Mouse (Mus musculus): Measurements from ENCODE around the gene Fes. TPM values are rescaled to one million over a fixed set of nuclear protein-coding genes. Genes with fewer than 3 reads are reported as not detected.

The Fes gene
- polyA plus RNA-seq, 1 experiment = not detected

DNA sequence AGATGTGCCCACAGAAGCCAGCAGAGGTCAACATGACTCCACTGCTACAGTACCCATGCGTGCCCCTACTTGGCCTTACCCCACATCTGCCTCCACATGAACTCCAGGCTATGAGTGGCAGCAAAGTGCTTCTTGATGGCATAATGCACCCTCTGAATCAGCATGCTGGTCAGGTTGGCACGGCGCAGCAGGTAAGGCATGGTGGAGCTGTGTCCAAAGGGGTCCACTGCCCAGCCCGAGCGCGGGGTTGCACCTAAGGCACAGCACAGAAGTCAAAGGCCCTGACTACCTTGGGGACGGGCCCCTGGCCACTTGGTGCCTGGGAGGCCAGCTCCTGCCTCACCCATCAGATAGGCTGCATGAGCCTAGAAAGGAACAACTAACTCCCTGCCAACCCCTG, 20.5 kb downstream of the Fes start:
- Histone ChIP-seq H3K4me3 (ENCODE audit: insufficient read depth, low read depth, low read length) (no peak overlapping the region), H3K27ac (ENCODE audit: insufficient read depth, low read depth, low read length) (no peak overlapping the region), H3K4me1 (ENCODE audit: control insufficient read depth, insufficient read depth, low read length) (peaks cover 26% of the 10 kb centered on the region)
- TF ChIP-seq POLR2A (IDR thresholded peaks at IDR 0.05; ENCODE audit: insufficient read depth, low read depth, low read length) = no peak
- no peak for TF ChIP-seq CTCF (IDR thresholded peaks at IDR 0.05; ENCODE audit: insufficient read depth, low read depth, low read length)
- WGBS = 99% methylated on average over 7 of the region's 7 CpGs

GRCm38 (mm10) chr7:80365759-80366158, 22.0 kb downstream of the Fes start:
- no peak overlapping the region for H3K4me3 ChIP-seq (ENCODE audit: insufficient read depth, low read depth, low read length)
- peaks cover 23% of the 10 kb centered on the region for H3K4me1 ChIP-seq (ENCODE audit: control insufficient read depth, insufficient read depth, low read length)
- no peak overlapping the region for H3K27ac ChIP-seq (ENCODE audit: insufficient read depth, low read depth, low read length)
- 35% methylated on average over 2 of the region's 2 CpGs for WGBS
- TF ChIP-seq CTCF (IDR thresholded peaks at IDR 0.05; ENCODE audit: insufficient read depth, low read depth, low read length) (no peak), POLR2A (IDR thresholded peaks at IDR 0.05; ENCODE audit: insufficient read depth, low read depth, low read length) (no peak)

DNA sequence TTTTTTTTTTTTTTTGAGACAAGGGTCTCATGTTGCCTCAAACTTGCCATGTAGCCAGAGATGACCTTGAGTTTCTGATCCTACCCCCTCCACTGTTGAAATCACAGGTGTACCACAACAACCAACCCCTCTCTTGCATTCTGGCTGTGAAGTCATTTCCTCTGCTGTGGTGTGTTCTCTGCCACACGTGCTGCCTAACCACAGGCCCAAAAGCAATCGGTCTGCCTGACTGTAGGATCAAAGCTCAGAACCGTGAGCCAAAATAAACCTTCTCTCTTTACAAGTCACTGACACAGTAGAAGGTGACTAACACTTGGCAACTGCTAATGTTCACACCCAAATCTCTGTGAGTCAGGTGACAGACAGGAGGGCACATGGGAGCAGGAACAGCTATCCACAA, 27.3 kb downstream of the Fes start:
- TF ChIP-seq POLR2A (IDR thresholded peaks at IDR 0.05; ENCODE audit: insufficient read depth, low read depth, low read length) (no peak), CTCF (IDR thresholded peaks at IDR 0.05; ENCODE audit: insufficient read depth, low read depth, low read length) (no peak)
- H3K4me3 ChIP-seq (ENCODE audit: insufficient read depth, low read depth, low read length) = no peak overlapping the region
- H3K27ac ChIP-seq (ENCODE audit: insufficient read depth, low read depth, low read length) = no peak overlapping the region
- 59% methylated on average over 3 of the region's 3 CpGs for WGBS
- peaks cover 5% of the 10 kb centered on the region; the same call in 1 of the 2 replicates for H3K4me1 ChIP-seq (ENCODE audit: control insufficient read depth, insufficient read depth, low read length)

DNA sequence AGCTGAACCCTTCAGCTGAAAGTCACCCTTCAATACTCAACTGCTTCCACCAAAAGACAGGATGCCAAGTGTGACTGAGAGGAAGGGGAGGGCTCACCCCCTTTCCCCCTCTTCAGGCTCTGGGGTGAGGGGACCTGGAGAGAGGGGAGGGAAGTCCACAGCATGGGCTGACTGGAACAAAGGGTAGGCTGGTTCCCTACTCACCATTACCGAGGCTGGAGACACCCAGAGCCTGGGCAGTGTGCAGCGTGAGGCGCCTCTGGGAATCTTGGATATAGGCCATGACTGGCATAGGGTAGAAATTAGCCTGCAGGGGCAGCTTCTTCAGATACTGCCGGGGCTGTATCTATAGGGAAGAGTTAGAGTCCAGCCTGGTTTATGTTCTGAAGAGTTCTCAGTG, 29.7 kb downstream of the Fes start:
- TF ChIP-seq CTCF (IDR thresholded peaks at IDR 0.05; ENCODE audit: insufficient read depth, low read depth, low read length) (no peak), POLR2A (IDR thresholded peaks at IDR 0.05; ENCODE audit: insufficient read depth, low read depth, low read length) (no peak)
- no peak overlapping the region for H3K27ac ChIP-seq (ENCODE audit: insufficient read depth, low read depth, low read length)
- H3K4me3 ChIP-seq (ENCODE audit: insufficient read depth, low read depth, low read length) = no peak overlapping the region
- 16% methylated on average over 4 of the region's 4 CpGs for WGBS
- H3K4me1 ChIP-seq (ENCODE audit: control insufficient read depth, insufficient read depth, low read length) = peaks cover 7% of the 10 kb centered on the region; the same call in 1 of the 2 replicates

DNA sequence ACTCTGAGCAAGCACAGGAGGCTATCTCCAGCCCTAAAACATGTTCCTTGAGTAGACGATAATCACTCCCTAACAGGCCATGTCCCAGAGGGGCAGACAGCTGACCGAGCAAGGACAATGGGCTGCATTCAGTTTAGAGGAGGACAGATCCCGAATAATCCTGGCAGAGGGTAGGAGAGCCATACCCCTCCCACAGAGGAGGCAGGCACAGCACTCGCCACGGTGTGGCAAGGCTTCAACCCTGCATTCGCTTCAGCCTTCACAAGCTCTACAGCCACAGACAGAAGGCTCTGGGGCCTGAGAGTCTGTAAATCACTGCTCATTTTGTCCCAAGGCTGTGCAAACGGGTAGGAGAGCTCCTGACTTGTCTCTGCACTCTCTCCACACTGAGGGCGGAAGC, 30.6 kb downstream of the Fes start:
- TF ChIP-seq POLR2A (IDR thresholded peaks at IDR 0.05; ENCODE audit: insufficient read depth, low read depth, low read length) (no peak), CTCF (IDR thresholded peaks at IDR 0.05; ENCODE audit: insufficient read depth, low read depth, low read length) (no peak)
- 31% methylated on average over 8 of the region's 8 CpGs for WGBS
- H3K4me1 ChIP-seq (ENCODE audit: control insufficient read depth, insufficient read depth, low read length) = peaks cover 11% of the 10 kb centered on the region; the same call in 1 of the 2 replicates
- H3K27ac ChIP-seq (ENCODE audit: insufficient read depth, low read depth, low read length) = peak overlapping the region; percentile 72
- no peak overlapping the region for H3K4me3 ChIP-seq (ENCODE audit: insufficient read depth, low read depth, low read length)

- 83% methylated on average over 13 of the region's 13 CpGs for WGBS
- no peak for TF ChIP-seq CTCF (IDR thresholded peaks at IDR 0.05; ENCODE audit: insufficient read depth, low read depth, low read length)
- no peak for TF ChIP-seq POLR2A (IDR thresholded peaks at IDR 0.05; ENCODE audit: insufficient read depth, low read depth, low read length)
- H3K27ac ChIP-seq (ENCODE audit: insufficient read depth, low read depth, low read length) = peak overlapping the region; percentile 33
Observed at GRCm38 (mm10) chr7:80356351-80356750, 31.4 kb downstream of the Fes start.

DNA sequence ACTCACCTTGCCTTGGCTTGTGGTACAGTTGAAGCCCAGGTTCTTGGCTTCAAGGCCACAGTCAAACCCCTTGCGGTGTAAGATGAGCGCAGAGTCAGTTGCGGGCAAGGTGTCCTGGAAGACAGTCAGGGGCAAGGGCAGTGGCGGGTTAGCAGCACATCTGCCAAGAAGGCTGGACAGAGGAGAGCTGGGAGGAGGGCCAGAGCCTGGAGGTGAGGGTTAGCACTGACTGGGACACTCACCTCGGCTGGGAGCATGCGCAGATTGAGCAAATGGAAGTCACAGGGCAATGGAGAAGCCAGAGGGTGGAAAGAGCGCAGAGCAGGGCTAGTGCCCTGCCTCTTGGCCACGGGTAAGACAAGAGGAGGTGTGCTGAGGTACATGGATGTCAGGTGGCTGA, 34.8 kb downstream of the Fes start:
- peaks cover 19% of the 10 kb centered on the region for H3K4me1 ChIP-seq (ENCODE audit: control insufficient read depth, insufficient read depth, low read length)
- no peak for TF ChIP-seq POLR2A (IDR thresholded peaks at IDR 0.05; ENCODE audit: insufficient read depth, low read depth, low read length)
- no peak for TF ChIP-seq CTCF (IDR thresholded peaks at IDR 0.05; ENCODE audit: insufficient read depth, low read depth, low read length)
- 92% methylated on average over 8 of the region's 8 CpGs for WGBS
- H3K4me3 ChIP-seq (ENCODE audit: insufficient read depth, low read depth, low read length) = no peak overlapping the region
- H3K27ac ChIP-seq (ENCODE audit: insufficient read depth, low read depth, low read length) = no peak overlapping the region

More at GRCm38 (mm10) chr7:80356351-80356750, 31.4 kb downstream of the Fes start:
- Histone ChIP-seq H3K4me3 (ENCODE audit: insufficient read depth, low read depth, low read length) (no peak overlapping the region), H3K4me1 (ENCODE audit: control insufficient read depth, insufficient read depth, low read length) (peaks cover 11% of the 10 kb centered on the region; the same call in 1 of the 2 replicates)

GRCm38 (mm10) chr7:80350808-80351207, 36.9 kb downstream of the Fes start:
- Histone ChIP-seq H3K27ac (ENCODE audit: insufficient read depth, low read depth, low read length) (no peak overlapping the region), H3K4me3 (ENCODE audit: insufficient read depth, low read depth, low read length) (no peak overlapping the region), H3K4me1 (ENCODE audit: control insufficient read depth, insufficient read depth, low read length) (peaks cover 14% of the 10 kb centered on the region)
- 77% methylated on average over 2 of the region's 2 CpGs for WGBS
- TF ChIP-seq POLR2A (IDR thresholded peaks at IDR 0.05; ENCODE audit: insufficient read depth, low read depth, low read length) = no peak
- TF ChIP-seq CTCF (IDR thresholded peaks at IDR 0.05; ENCODE audit: insufficient read depth, low read depth, low read length) = no peak

GRCm38 (mm10) chr7:80347670-80348586, 39.8 kb downstream of the Fes start:
- TF ChIP-seq CTCF (IDR thresholded peaks at IDR 0.05; ENCODE audit: insufficient read depth, low read depth, low read length) (no peak), POLR2A (IDR thresholded peaks at IDR 0.05; ENCODE audit: insufficient read depth, low read depth, low read length) (no peak)
- H3K4me1 ChIP-seq (ENCODE audit: control insufficient read depth, insufficient read depth, low read length) = peaks cover 18% of the 10 kb centered on the region
- no peak overlapping the region for H3K4me3 ChIP-seq (ENCODE audit: insufficient read depth, low read depth, low read length)
- WGBS = 55% methylated on average over 13 of the region's 13 CpGs
- H3K27ac ChIP-seq (ENCODE audit: insufficient read depth, low read depth, low read length) = peak overlapping the region; percentile 46
